Mouse (Mus musculus) gastrocnemius, postnatal 36 days (tissue): Measurements from ENCODE around the gene Palm. TPM values are rescaled to one million over a fixed set of nuclear protein-coding genes. Genes with fewer than 3 reads are reported as not detected.

Source experiments
- DNase-seq, 2 experiments: peaks; one replicate each; pipeline ENCODE4 v3.0.0; 2022
- intact Hi-C: fragments of 180-260 bp; cut with DNase I; formaldehyde crosslinking; loops from one replicate; pipeline ENCODE4 v1.15.1; 2025
- total RNA-seq, 2 experiments: library from RNA; stranded (reverse); gene quantifications; 2 replicates each; pipeline ENCODE4 v1.2.3; 2021

Palm gene
- total RNA-seq, 2 experiments from 2014 or later, result 13.8 to 21.4 TPM

GRCm38 (mm10) chr10:79793738-79794490 lies 542 bp downstream of the Palm start:
- intact Hi-C loops, result loop anchor here (1.0 kb wide), 1 partner anchor 18 kb away; no protein-coding TSS in a partner anchor
- no peak for DNase-seq

- intact Hi-C loops, result no loop called here
Measured at GRCm38 (mm10) chr10:79794491-79794931, 1.1 kb downstream of the Palm start.

GRCm38 (mm10) chr10:79795905-79796304 lies 2.5 kb downstream of the Palm start:
- intact Hi-C loops, result no loop called here
- no peak for DNase-seq

More at GRCm38 (mm10) chr10:79794491-79794931, 1.1 kb downstream of the Palm start:
- peak; percentile 82 to 87 for DNase-seq

GRCm38 (mm10) chr10:79797326-79797725 lies 4.0 kb downstream of the Palm start:
- peak in 1 of 2 experiments; percentile 53 for DNase-seq
- intact Hi-C loops, result no loop called here

GRCm38 (mm10) chr10:79798289-79798928 lies 5.0 kb downstream of the Palm start:
- no peak for DNase-seq

GRCm38 (mm10) chr10:79800508-79800907 lies 7.1 kb downstream of the Palm start:
- intact Hi-C loops, result no loop called here
- DNase-seq, result no peak

More at GRCm38 (mm10) chr10:79798289-79798928, 5.0 kb downstream of the Palm start:
- intact Hi-C loops, result no loop called here

- intact Hi-C loops, result no loop called here
- no peak for DNase-seq
Measured at GRCm38 (mm10) chr10:79801837-79802236, 8.5 kb downstream of the Palm start.

GRCm38 (mm10) chr10:79802331-79802971 lies 9.1 kb downstream of the Palm start:
- intact Hi-C loops, result no loop called here
- DNase-seq, result peak; percentile 54 to 61

GRCm38 (mm10) chr10:79803716-79804323 lies 10.4 kb downstream of the Palm start:
- intact Hi-C loops, result no loop called here
- no peak for DNase-seq

- DNase-seq, result peak in 1 of 2 experiments; percentile 53
- intact Hi-C loops, result no loop called here
Measured at GRCm38 (mm10) chr10:79805636-79806035, 12.3 kb downstream of the Palm start.

GRCm38 (mm10) chr10:79806331-79806730 lies 13.0 kb downstream of the Palm start:
- no peak for DNase-seq
- intact Hi-C loops, result no loop called here

- intact Hi-C loops, result no loop called here
- no peak for DNase-seq
Measured at GRCm38 (mm10) chr10:79806972-79807371, 13.6 kb downstream of the Palm start.

- no peak for DNase-seq
- intact Hi-C loops, result no loop called here
Measured at GRCm38 (mm10) chr10:79807826-79808225, 14.5 kb downstream of the Palm start.

- intact Hi-C loops, result no loop called here
- no peak for DNase-seq
Measured at GRCm38 (mm10) chr10:79808728-79809127, 15.4 kb downstream of the Palm start.

GRCm38 (mm10) chr10:79811736-79812637 lies 18.6 kb downstream of the Palm start:
- peak; percentile 80 to 81 for DNase-seq
- intact Hi-C loops, result loop anchor here (1.0 to 2.0 kb wide), 2 partner anchors 19 to 43 kb away; partner anchors contain the start of gene Palm

GRCm38 (mm10) chr10:79814271-79814842 lies 21.0 kb downstream of the Palm start:
- intact Hi-C loops, result no loop called here
- no peak for DNase-seq

GRCm38 (mm10) chr10:79815671-79816494 lies 22.5 kb downstream of the Palm start:
- no peak for DNase-seq
- intact Hi-C loops, result no loop called here

- no peak for DNase-seq
Measured at GRCm38 (mm10) chr10:79817111-79817510, 23.7 kb downstream of the Palm start.

More at GRCm38 (mm10) chr10:79817111-79817510, 23.7 kb downstream of the Palm start:
- intact Hi-C loops, result no loop called here
